Mouse (Mus musculus): Measurements from ENCODE around the gene Lhx2. TPM values are rescaled to one million over a fixed set of nuclear protein-coding genes. Genes with fewer than 3 reads are reported as not detected.

The Lhx2 gene
- polyA plus RNA-seq, 1 experiment from 2014 or later: 1.7 TPM

- H3K9me3 ChIP-seq (ENCODE audit: low read length): no peaks in the 10 kb centered on the region
- DNase-seq: no peak
- H3K27ac ChIP-seq (ENCODE audit: low read depth): no peak overlapping the region
- no peak for ATAC-seq
- no peak overlapping the region for H3K9ac ChIP-seq (replicated peaks)
- no peaks in the 10 kb centered on the region for H3K36me3 ChIP-seq (replicated peaks; ENCODE audit: insufficient read depth, low read length)
- H3K4me2 ChIP-seq (ENCODE audit: low read depth, low read length): no peak overlapping the region
- TF ChIP-seq EP300 (IDR thresholded peaks at IDR 0.05; ENCODE audit: low read depth): no peak
- TF ChIP-seq CTCF (IDR thresholded peaks at IDR 0.05; ENCODE audit: low read depth): no peak
- 5% methylated on average over 17 of the region's 17 CpGs for WGBS (ENCODE audit: insufficient replicate concordance)
- H3K4me3 ChIP-seq (ENCODE audit: low read depth, low read length): no peak overlapping the region
- H3K27me3 ChIP-seq (ENCODE audit: insufficient read depth, low read length): peaks cover 79% of the 10 kb centered on the region
- peaks cover 4% of the 10 kb centered on the region; the same call in 1 of the 2 replicates for H3K4me1 ChIP-seq (ENCODE audit: insufficient read depth)
Observed at GRCm38 (mm10) chr2:38336606-38337005, 2.5 kb upstream of the Lhx2 start.

GRCm38 (mm10) chr2:38337091-38337640, 1.9 kb upstream of the Lhx2 start:
- no peaks in the 10 kb centered on the region for H3K36me3 ChIP-seq (replicated peaks; ENCODE audit: insufficient read depth, low read length)
- peaks cover 4% of the 10 kb centered on the region; the same call in 1 of the 2 replicates for H3K4me1 ChIP-seq (ENCODE audit: insufficient read depth)
- no peak overlapping the region for H3K4me3 ChIP-seq (ENCODE audit: low read depth, low read length)
- no peak overlapping the region for H3K4me2 ChIP-seq (ENCODE audit: low read depth, low read length)
- TF ChIP-seq EP300 (IDR thresholded peaks at IDR 0.05; ENCODE audit: low read depth) (no peak), CTCF (IDR thresholded peaks at IDR 0.05; ENCODE audit: low read depth) (no peak)
- DNase-seq (no peak), ATAC-seq (no peak)
- no peak overlapping the region for H3K27ac ChIP-seq (ENCODE audit: low read depth)
- H3K9ac ChIP-seq (replicated peaks): no peak overlapping the region
- no peaks in the 10 kb centered on the region for H3K9me3 ChIP-seq (ENCODE audit: low read length)
- WGBS (ENCODE audit: insufficient replicate concordance): 5% methylated on average over 6 of the region's 6 CpGs
- H3K27me3 ChIP-seq (ENCODE audit: insufficient read depth, low read length): peaks cover 84% of the 10 kb centered on the region

GRCm38 (mm10) chr2:38337681-38338080, 1.4 kb upstream of the Lhx2 start:
- Histone ChIP-seq H3K9ac (replicated peaks) (no peak overlapping the region), H3K36me3 (replicated peaks; ENCODE audit: insufficient read depth, low read length) (no peaks in the 10 kb centered on the region), H3K27me3 (ENCODE audit: insufficient read depth, low read length) (peaks cover 88% of the 10 kb centered on the region), H3K9me3 (ENCODE audit: low read length) (no peaks in the 10 kb centered on the region), H3K4me3 (ENCODE audit: low read depth, low read length) (no peak overlapping the region), H3K27ac (ENCODE audit: low read depth) (no peak overlapping the region), H3K4me1 (ENCODE audit: insufficient read depth) (peaks cover 4% of the 10 kb centered on the region; the same call in 1 of the 2 replicates), H3K4me2 (ENCODE audit: low read depth, low read length) (no peak overlapping the region)
- no peak for TF ChIP-seq CTCF (IDR thresholded peaks at IDR 0.05; ENCODE audit: low read depth)
- TF ChIP-seq EP300 (IDR thresholded peaks at IDR 0.05; ENCODE audit: low read depth): no peak
- 9% methylated on average over 5 of the region's 5 CpGs for WGBS (ENCODE audit: insufficient replicate concordance)
- DNase-seq (no peak), ATAC-seq (no peak)

- peak overlapping the region; percentile 70 for H3K4me2 ChIP-seq (ENCODE audit: low read depth, low read length)
- TF ChIP-seq CTCF (IDR thresholded peaks at IDR 0.05; ENCODE audit: low read depth) (no peak), EP300 (IDR thresholded peaks at IDR 0.05; ENCODE audit: low read depth) (no peak)
- ATAC-seq (no peak), DNase-seq (no peak)
- H3K27ac ChIP-seq (ENCODE audit: low read depth): no peak overlapping the region
- no peaks in the 10 kb centered on the region for H3K9me3 ChIP-seq (ENCODE audit: low read length)
- peaks cover 4% of the 10 kb centered on the region; the same call in 1 of the 2 replicates for H3K4me1 ChIP-seq (ENCODE audit: insufficient read depth)
- no peak overlapping the region for H3K9ac ChIP-seq (replicated peaks)
- WGBS (ENCODE audit: insufficient replicate concordance): 3% methylated on average over 5 of the region's 5 CpGs
- peaks cover 90% of the 10 kb centered on the region for H3K27me3 ChIP-seq (ENCODE audit: insufficient read depth, low read length)
- peak overlapping the region; percentile 53 for H3K4me3 ChIP-seq (ENCODE audit: low read depth, low read length)
- no peaks in the 10 kb centered on the region for H3K36me3 ChIP-seq (replicated peaks; ENCODE audit: insufficient read depth, low read length)
Observed at GRCm38 (mm10) chr2:38338348-38338932, 641 bp upstream of the Lhx2 start.

GRCm38 (mm10) chr2:38339910-38340625, 987 bp downstream of the Lhx2 start:
- H3K36me3 ChIP-seq (replicated peaks; ENCODE audit: insufficient read depth, low read length): no peaks in the 10 kb centered on the region
- H3K9ac ChIP-seq (replicated peaks): no peak overlapping the region
- DNase-seq: no peak
- H3K27me3 ChIP-seq (ENCODE audit: insufficient read depth, low read length): peaks cover 97% of the 10 kb centered on the region
- no peak for ATAC-seq
- WGBS (ENCODE audit: insufficient replicate concordance): 5% methylated on average over 9 of the region's 9 CpGs
- H3K4me2 ChIP-seq (ENCODE audit: low read depth, low read length): peak overlapping the region; percentile 70
- no peak for TF ChIP-seq CTCF (IDR thresholded peaks at IDR 0.05; ENCODE audit: low read depth)
- TF ChIP-seq EP300 (IDR thresholded peaks at IDR 0.05; ENCODE audit: low read depth): no peak
- H3K9me3 ChIP-seq (ENCODE audit: low read length): no peaks in the 10 kb centered on the region
- H3K4me3 ChIP-seq (ENCODE audit: low read depth, low read length): peak overlapping the region; percentile 53
- H3K4me1 ChIP-seq (ENCODE audit: insufficient read depth): peaks cover 4% of the 10 kb centered on the region; the same call in 1 of the 2 replicates
- no peak overlapping the region for H3K27ac ChIP-seq (ENCODE audit: low read depth)

GRCm38 (mm10) chr2:38340626-38341200, 1.6 kb downstream of the Lhx2 start:
- H3K27me3 ChIP-seq (ENCODE audit: insufficient read depth, low read length): peaks cover 96% of the 10 kb centered on the region
- H3K36me3 ChIP-seq (replicated peaks; ENCODE audit: insufficient read depth, low read length): no peaks in the 10 kb centered on the region
- no peak for DNase-seq
- WGBS (ENCODE audit: insufficient replicate concordance): 7% methylated on average over 10 of the region's 10 CpGs
- no peak overlapping the region for H3K27ac ChIP-seq (ENCODE audit: low read depth)
- H3K4me2 ChIP-seq (ENCODE audit: low read depth, low read length): peak overlapping the region; percentile 70; the same call in 1 of the 2 replicates
- TF ChIP-seq CTCF (IDR thresholded peaks at IDR 0.05; ENCODE audit: low read depth) (no peak), EP300 (IDR thresholded peaks at IDR 0.05; ENCODE audit: low read depth) (no peak)
- no peaks in the 10 kb centered on the region for H3K9me3 ChIP-seq (ENCODE audit: low read length)
- H3K4me3 ChIP-seq (ENCODE audit: low read depth, low read length): no peak overlapping the region
- ATAC-seq: no peak
- H3K9ac ChIP-seq (replicated peaks): no peak overlapping the region
- peaks cover 4% of the 10 kb centered on the region; the same call in 1 of the 2 replicates for H3K4me1 ChIP-seq (ENCODE audit: insufficient read depth)

Measured in liver, postnatal 0 days (tissue).